Mouse (Mus musculus) brain, embryonic 14.5 days (tissue): ENCODE data around the gene Fance.

Experiments used
- CTCF ChIP-seq: fragments of 200-500 bp; IDR thresholded peaks from 2 replicates; pipeline ENCODE4 v1.5.1; 2012; ENCODE audit warnings: inconsistent platforms, mild to moderate bottlenecking, moderate library complexity, borderline replicate concordance; ENCODE audit not compliant: insufficient read depth, insufficient read length; ENCODE audit errors: extremely low read depth
- POLR2A ChIP-seq: fragments of 200-500 bp; IDR thresholded peaks from 2 replicates; pipeline ENCODE4 v1.6.1; 2012; ENCODE audit warnings: mild to moderate bottlenecking, inconsistent platforms, borderline replicate concordance; ENCODE audit not compliant: poor library complexity, insufficient read depth, insufficient read length, severe bottlenecking; ENCODE audit errors: extremely low read depth

DNA sequence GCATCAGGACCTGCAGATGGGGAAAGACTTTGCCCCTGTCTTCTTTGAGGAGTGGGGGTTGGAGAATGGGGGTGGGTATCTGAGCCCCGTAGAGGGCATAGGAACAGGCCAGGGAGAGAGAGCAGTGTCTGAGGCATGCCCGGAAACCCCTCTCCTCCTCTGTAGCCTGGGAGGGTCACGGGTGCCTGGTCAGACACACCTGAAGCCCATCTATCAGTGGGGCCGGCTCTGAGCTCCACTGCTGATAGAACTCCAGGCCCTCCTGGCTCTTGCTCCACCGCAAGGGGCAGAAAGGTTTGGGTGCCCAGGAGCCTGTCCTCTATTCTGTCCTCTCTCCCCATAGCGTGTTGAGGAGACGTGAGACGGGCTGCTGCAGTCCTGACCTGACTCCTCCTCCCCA lies 12.4 kb downstream of the Fance start:
- no peak for TF ChIP-seq CTCF
- TF ChIP-seq POLR2A: no peak
